Mouse (Mus musculus) CH12.LX (cell line): ENCODE results near the gene Opcml. TPM values are rescaled to one million over a fixed set of nuclear protein-coding genes. Genes with fewer than 3 reads are reported as not detected.

Source experiments
- DNase-seq: peaks from one replicate; pipeline ENCODE4 v3.0.0-alpha.2; 2013; ENCODE audit errors: extremely low read depth
- H3K27ac ChIP-seq: 2 replicates; pipeline ENCODE4 v1.5.1; 2012; ENCODE audit warnings: low read depth, mild to moderate bottlenecking, control low read depth, moderate library complexity; ENCODE audit not compliant: insufficient read depth
- H3K27me3 ChIP-seq: replicated peaks from 2 replicates; pipeline ENCODE3; 2012; ENCODE audit warnings: inconsistent platforms
- H3K36me3 ChIP-seq, 2 experiments: replicated peaks in 1 of 2; 2 replicates each; pipeline versions ENCODE3 to v1.6.1; 2012; ENCODE audit warnings: inconsistent platforms in 1 of 2, low read length in 1 of 2, mild to moderate bottlenecking in 1 of 2, mixed read lengths in 1 of 2, moderate library complexity in 1 of 2; ENCODE audit not compliant: control insufficient read depth in 1 of 2, insufficient read depth in 1 of 2
- H3K4me1 ChIP-seq, 2 experiments: 2 replicates each; pipeline ENCODE4 v1.6.1; 2012; ENCODE audit warnings: inconsistent platforms in 1 of 2, moderate library complexity in 1 of 2; ENCODE audit not compliant: insufficient read depth in 2 of 2, control insufficient read depth in 1 of 2
- H3K4me2 ChIP-seq: 2 replicates; pipeline ENCODE4 v1.6.1; 2012; ENCODE audit warnings: low read depth, mild to moderate bottlenecking, control low read depth; ENCODE audit not compliant: poor library complexity, insufficient read depth, severe bottlenecking
- H3K4me3 ChIP-seq, 3 experiments: fragments of 150-350 bp in 1 of 3; sonication (generic) in 1 of 3; replicated peaks in 1 of 3; 2 replicates each; pipeline versions ENCODE3 to v1.5.1; 2011 to 2012; ENCODE audit warnings: low read depth in 2 of 3, low read length in 2 of 3, mild to moderate bottlenecking in 2 of 3, moderate library complexity in 2 of 3, control low read depth in 1 of 3, improper control_type of control experiment in 1 of 3, inconsistent platforms in 1 of 3, mixed read lengths in 1 of 3; ENCODE audit not compliant: poor library complexity in 1 of 3
- H3K79me2 ChIP-seq: replicated peaks from 2 replicates; pipeline ENCODE4 v1.6.1; 2012; ENCODE audit warnings: mild to moderate bottlenecking, moderate library complexity; ENCODE audit not compliant: control insufficient read depth, poor library complexity, insufficient read depth, severe bottlenecking; ENCODE audit errors: extremely low read depth
- H3K9ac ChIP-seq: 2 replicates; pipeline ENCODE4 v1.6.1; 2012; ENCODE audit warnings: low read depth, mild to moderate bottlenecking, control low read depth, moderate library complexity; ENCODE audit not compliant: insufficient read depth
- H3K9me3 ChIP-seq: replicated peaks from 2 replicates; pipeline ENCODE3; 2012; ENCODE audit warnings: low read length, inconsistent platforms, mixed read lengths
- BHLHE40 ChIP-seq: IDR thresholded peaks from 2 replicates; pipeline ENCODE4 v1.6.1; 2011; ENCODE audit warnings: mild to moderate bottlenecking, low read depth, low read length, improper control_type of control experiment
- CHD1 ChIP-seq: IDR thresholded peaks from 2 replicates; pipeline ENCODE4 v1.6.1; 2012; ENCODE audit warnings: low read depth, low read length, improper control_type of control experiment, inconsistent platforms
- CHD2 ChIP-seq: IDR thresholded peaks from 2 replicates; pipeline ENCODE4 v1.6.1; 2011; ENCODE audit warnings: low read length, improper control_type of control experiment
- CTCF ChIP-seq, 2 experiments: IDR thresholded peaks in 1 of 2; conservative IDR thresholded peaks in 1 of 2; 2 replicates each; pipeline ENCODE4 v1.5.1; 2011 to 2012; ENCODE audit warnings: low read depth in 2 of 2, low read length in 2 of 2, improper control_type of control experiment in 1 of 2, inconsistent platforms in 1 of 2, mild to moderate bottlenecking in 1 of 2, moderate library complexity in 1 of 2
- ELF1 ChIP-seq: IDR thresholded peaks from 2 replicates; pipeline ENCODE4 v1.6.1; 2014; ENCODE audit warnings: low read depth, mild to moderate bottlenecking, inconsistent platforms, low read length, improper control_type of control experiment
- HCFC1 ChIP-seq: IDR thresholded peaks from 2 replicates; pipeline ENCODE4 v1.6.1; 2012; ENCODE audit warnings: low read depth, mild to moderate bottlenecking, inconsistent platforms, low read length, improper control_type of control experiment
- JUN ChIP-seq: IDR thresholded peaks from 2 replicates; pipeline ENCODE4 v1.6.1; 2011; ENCODE audit warnings: low read depth, mild to moderate bottlenecking, low read length, improper control_type of control experiment, moderate library complexity; ENCODE audit not compliant: insufficient read depth
- KAT2A ChIP-seq: IDR thresholded peaks from 2 replicates; pipeline ENCODE4 v1.6.1; 2012; ENCODE audit warnings: low read length, improper control_type of control experiment, inconsistent platforms; ENCODE audit not compliant: insufficient replicate concordance
- MAFK ChIP-seq: IDR thresholded peaks from 2 replicates; pipeline ENCODE4 v1.6.1; 2011; ENCODE audit warnings: low read length, improper control_type of control experiment; ENCODE audit not compliant: insufficient replicate concordance
- MEF2A ChIP-seq: IDR thresholded peaks from 2 replicates; pipeline ENCODE4 v1.6.1; 2014; ENCODE audit warnings: low read depth, mild to moderate bottlenecking, inconsistent platforms, low read length, improper control_type of control experiment, borderline replicate concordance
- MXI1 ChIP-seq: IDR thresholded peaks from 2 replicates; pipeline ENCODE4 v1.6.1; 2011; ENCODE audit warnings: mild to moderate bottlenecking, low read depth, low read length, improper control_type of control experiment
- POLR2AphosphoS2 ChIP-seq: IDR thresholded peaks from 2 replicates; pipeline ENCODE4 v1.6.1; 2011; ENCODE audit warnings: low read depth, low read length, improper control_type of control experiment
- TBP ChIP-seq: conservative IDR thresholded peaks from 2 replicates; pipeline ENCODE4 v1.6.1; 2011; ENCODE audit warnings: low read depth, low read length, improper control_type of control experiment
- TCF12 ChIP-seq: IDR thresholded peaks from 2 replicates; pipeline ENCODE4 v1.6.1; 2014; ENCODE audit warnings: low read depth, mild to moderate bottlenecking, inconsistent platforms, low read length, improper control_type of control experiment
- UBTF ChIP-seq: IDR thresholded peaks from 2 replicates; pipeline ENCODE4 v1.6.1; 2012; ENCODE audit warnings: low read depth, mild to moderate bottlenecking, inconsistent platforms, low read length, improper control_type of control experiment, moderate library complexity
- ZC3H11A ChIP-seq: IDR thresholded peaks from 2 replicates; pipeline ENCODE4 v1.6.1; 2012; ENCODE audit warnings: low read depth, mild to moderate bottlenecking, inconsistent platforms, low read length, improper control_type of control experiment
- ZKSCAN1 ChIP-seq: IDR thresholded peaks from 2 replicates; pipeline ENCODE4 v1.6.1; 2012; ENCODE audit warnings: low read depth, inconsistent platforms, low read length, improper control_type of control experiment, borderline replicate concordance
- dilution Hi-C: fragments of 300-500 bp; cut with MboI; formaldehyde crosslinking; loops from 2 replicates; pipeline ENCODE4 v1.14.3; 2020; ENCODE audit warnings: low sequenced_read_pairs; ENCODE audit not compliant: extremely low pct_unique_long_range_greater_than_20kb, extremely low pct_ligation_motif_present
- in situ Hi-C: fragments of 300-500 bp; cut with MboI; formaldehyde crosslinking; loops from 3 replicates; pipeline ENCODE4 v1.14.3; 2019; ENCODE audit warnings: low sequenced_read_pairs, low pct_ligation_motif_present, low pct_unique_long_range_greater_than_20kb, mixed read lengths
- polyA plus RNA-seq: library from polyadenylated mRNA; unstranded; fragments of >175 nt; gene quantifications from 2 replicates; pipeline ENCODE4 v1.2.1, GENCODE M21; 2012; ENCODE audit warnings: low read depth; ENCODE audit not compliant: insufficient read length
- total RNA-seq, 2 experiments: library from RNA; depleted of rRNA; stranded (reverse); fragments of 300-350 nt in 1 of 2; fragments of >200 nt in 1 of 2; gene quantifications; 2 replicates each; pipeline ENCODE4 v1.2.3; 2012 to 2014

The Opcml gene
- total and polyA plus RNA-seq, 3 experiments = 0.34 to 0.60 TPM; not detected in 1

DNA sequence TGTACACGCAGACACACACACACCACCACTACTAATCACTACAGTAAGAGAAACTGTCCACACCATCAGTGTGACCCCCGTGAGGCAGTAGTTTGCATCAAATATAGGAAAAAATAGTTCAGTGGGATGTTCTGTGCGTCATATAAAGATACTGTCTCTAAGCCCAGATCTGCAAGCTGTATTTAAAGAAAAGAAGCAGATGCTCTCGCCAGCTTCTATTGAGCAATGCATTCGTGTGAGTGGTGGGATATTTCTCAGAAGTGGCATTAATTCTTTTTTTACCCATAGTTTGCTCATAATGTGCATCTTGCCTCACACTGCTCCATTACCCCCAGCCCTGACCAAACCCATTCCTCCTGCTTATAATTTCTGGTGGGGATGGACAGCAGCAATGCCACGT lies 678.8 kb downstream of the Opcml start:
- dilution Hi-C loops (no loop called here), in situ Hi-C loops (no loop called here)
- DNase-seq = no peak
- no peak overlapping the region for H3K4me2 ChIP-seq
- H3K27me3 ChIP-seq = no peaks in the 10 kb centered on the region
- H3K4me3 ChIP-seq = no peak overlapping the region
- peaks cover 14% of the 10 kb centered on the region for H3K9me3 ChIP-seq
- no peak overlapping the region for H3K27ac ChIP-seq
- H3K9ac ChIP-seq = no peak overlapping the region
- TF ChIP-seq TBP = no peak
- no peak for TF ChIP-seq ZKSCAN1
- no peak for TF ChIP-seq POLR2AphosphoS2
- TF ChIP-seq CTCF (conservative IDR thresholded peaks at IDR 0.05 in 1 of 2, IDR thresholded peaks at IDR 0.05 in 1 of 2; ENCODE audit: low read depth in 2 of 2, low read length in 2 of 2) = no peak
- TF ChIP-seq MEF2A = no peak
- no peak for TF ChIP-seq CHD1
- TF ChIP-seq ELF1 = no peak
- no peak for TF ChIP-seq ZC3H11A
- TF ChIP-seq BHLHE40 = no peak
- no peaks in the 10 kb centered on the region for H3K79me2 ChIP-seq
- no peaks in the 10 kb centered on the region for H3K4me1 ChIP-seq
- no peaks in the 10 kb centered on the region for H3K36me3 ChIP-seq

DNA sequence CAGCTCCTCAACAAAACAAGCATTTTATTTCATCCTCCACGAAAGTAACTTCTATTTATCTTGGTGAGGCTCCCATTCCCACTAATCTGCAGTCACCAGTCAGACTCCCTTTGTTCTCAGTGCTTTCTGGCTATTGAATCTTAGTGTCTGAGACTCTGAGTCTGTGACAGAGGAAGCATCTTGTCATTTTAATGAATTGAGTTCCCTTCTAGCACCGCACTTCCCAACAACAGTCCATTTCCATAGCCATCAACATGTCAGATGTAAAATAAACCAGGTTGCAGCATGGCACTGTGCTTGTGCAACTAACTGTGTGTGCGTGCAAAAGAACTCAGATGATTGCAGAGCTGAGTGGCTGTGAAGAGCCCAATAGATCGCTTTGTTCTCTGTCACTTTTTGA lies 680.9 kb downstream of the Opcml start:
- H3K9ac ChIP-seq = no peak overlapping the region
- no peak for TF ChIP-seq MXI1
- no peak for TF ChIP-seq MAFK
- TF ChIP-seq TCF12 = no peak
- no peak for TF ChIP-seq UBTF
- no peak for TF ChIP-seq JUN
- no peak for TF ChIP-seq KAT2A
- no peak for TF ChIP-seq POLR2AphosphoS2
- TF ChIP-seq CHD2 = no peak
- TF ChIP-seq HCFC1 = no peak
- H3K27ac ChIP-seq = no peak overlapping the region
- no peaks in the 10 kb centered on the region for H3K79me2 ChIP-seq
- H3K4me1 ChIP-seq = no peaks in the 10 kb centered on the region
- H3K36me3 ChIP-seq = no peaks in the 10 kb centered on the region
- peaks cover 14% of the 10 kb centered on the region for H3K9me3 ChIP-seq
- in situ Hi-C loops = no loop called here
- no peak overlapping the region for H3K4me2 ChIP-seq
- DNase-seq = no peak
- dilution Hi-C loops = no loop called here
- no peak overlapping the region for H3K4me3 ChIP-seq
- H3K27me3 ChIP-seq = no peaks in the 10 kb centered on the region
